Mouse (Mus musculus) kidney, embryonic 14.5 days (tissue): ENCODE measurements around the gene Lypd5. TPM values are rescaled to one million over a fixed set of nuclear protein-coding genes. Genes with fewer than 3 reads are reported as not detected.

Experiments
- ATAC-seq: fragments of 200-750 bp; cut with Nextera tagmentation; 2 replicates; pipeline ENCODE4 v1.8.0; 2017; ENCODE audit warnings: moderate number of reproducible peaks, mild to moderate bottlenecking, moderate TSS enrichment, moderate library complexity; ENCODE audit not compliant: low FRiP score, low TSS enrichment
- H3K27ac ChIP-seq: fragments of 300-500 bp; sonication (generic); 2 replicates; pipeline ENCODE4 v1.5.1; 2014; ENCODE audit warnings: low read depth, mild to moderate bottlenecking, low read length, moderate library complexity, mixed read lengths
- H3K27me3 ChIP-seq: fragments of 300-500 bp; sonication (generic); 2 replicates; pipeline ENCODE4 v1.6.1; 2014; ENCODE audit warnings: mild to moderate bottlenecking, low read length; ENCODE audit not compliant: control insufficient read depth, insufficient read depth
- H3K36me3 ChIP-seq: fragments of 300-500 bp; sonication (generic); 2 replicates; pipeline ENCODE4 v1.6.1; 2014; ENCODE audit warnings: low read length, mixed read lengths; ENCODE audit not compliant: control insufficient read depth, insufficient read depth
- H3K4me1 ChIP-seq: fragments of 300-500 bp; sonication (generic); 2 replicates; pipeline ENCODE4 v1.6.1; 2014; ENCODE audit warnings: low read length, mixed read lengths; ENCODE audit not compliant: control insufficient read depth, insufficient read depth
- H3K4me2 ChIP-seq: fragments of 300-500 bp; sonication (generic); replicated peaks from 2 replicates; pipeline ENCODE4 v1.6.1; 2014; ENCODE audit warnings: low read depth, mild to moderate bottlenecking, low read length
- H3K4me3 ChIP-seq: fragments of 300-500 bp; sonication (generic); 2 replicates; pipeline ENCODE4 v1.5.1; 2014; ENCODE audit warnings: mild to moderate bottlenecking, low read length
- H3K9ac ChIP-seq: fragments of 300-500 bp; sonication (generic); 2 replicates; pipeline ENCODE4 v1.6.1; 2014; ENCODE audit warnings: low read depth, mild to moderate bottlenecking, low read length, moderate library complexity
- H3K9me3 ChIP-seq: fragments of 300-500 bp; sonication (generic); 2 replicates; pipeline ENCODE4 v1.6.1; 2016; ENCODE audit warnings: low read length; ENCODE audit not compliant: control insufficient read depth
- WGBS: fragments of 180-500 bp; shearing (Covaris S2); extraction: QIAGEN DNeasy Blood & Tissue Kit; methylation state at CpG from one replicate; pipeline ENCODE4 v1.1.7; 2014; 5-methylcytosine and 5-hydroxymethylcytosine counted together
- polyA plus RNA-seq: library from polyadenylated mRNA; unstranded; fragments of >200 nt; fragmentation: Nextera tagmentation; extraction: Ambion mirVana; gene quantifications from 2 replicates; pipeline ENCODE4 v1.2.1, GENCODE M21; 2014

The Lypd5 gene
- polyA plus RNA-seq, 1 experiment from 2014 or later = not detected

DNA sequence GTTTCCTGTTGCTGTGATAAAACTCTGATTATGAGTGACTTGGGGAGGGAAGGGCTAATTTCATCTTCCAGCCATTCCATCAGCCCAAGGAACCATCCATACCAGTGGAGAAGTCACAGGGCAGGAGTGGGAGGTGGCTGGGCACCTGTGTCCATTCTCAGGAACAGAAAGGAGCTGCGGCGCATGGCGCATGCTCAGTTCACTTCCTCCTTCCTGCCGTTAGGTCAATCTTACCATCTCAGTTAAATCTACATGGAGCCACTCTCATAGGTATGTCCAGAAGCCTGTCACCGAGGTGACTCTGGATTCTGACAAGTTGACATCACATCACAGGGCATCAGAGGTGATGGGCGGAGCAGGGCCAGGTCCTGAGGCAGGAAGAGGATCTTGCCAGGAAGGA is 6.7 kb downstream of the Lypd5 start:
- Histone ChIP-seq H3K9ac (no peak overlapping the region), H3K4me3 (no peak overlapping the region), H3K4me1 (no peaks in the 10 kb centered on the region), H3K4me2 (no peak overlapping the region), H3K27me3 (no peaks in the 10 kb centered on the region), H3K36me3 (no peaks in the 10 kb centered on the region), H3K27ac (no peak overlapping the region), H3K9me3 (no peaks in the 10 kb centered on the region)
- no peak for ATAC-seq
- 84% methylated on average over 6 of the region's 6 CpGs for WGBS

DNA sequence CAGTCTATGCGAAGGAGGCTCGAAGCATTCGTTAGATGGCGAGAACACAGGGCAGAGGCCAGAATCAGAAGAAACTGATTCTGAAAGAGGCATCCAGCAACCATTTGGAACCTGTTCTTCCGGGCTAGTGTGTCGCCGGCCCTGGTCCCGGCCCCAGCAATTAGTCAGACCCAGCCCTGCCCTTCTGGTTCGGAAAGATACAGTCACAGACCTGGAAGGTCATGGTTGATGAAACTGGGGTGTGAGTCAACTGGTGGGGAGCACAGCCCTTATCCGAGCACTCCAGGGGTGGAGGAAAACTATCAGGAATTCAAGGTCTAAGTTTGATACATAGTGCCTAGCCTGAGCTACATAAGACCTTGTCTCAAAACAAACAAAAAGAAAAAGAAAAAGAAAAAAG is 7.1 kb downstream of the Lypd5 start:
- no peak overlapping the region for H3K27ac ChIP-seq
- peaks cover 2% of the 10 kb centered on the region; the same call in 1 of the 2 replicates for H3K9me3 ChIP-seq
- H3K9ac ChIP-seq = no peak overlapping the region
- H3K36me3 ChIP-seq = no peaks in the 10 kb centered on the region
- no peak overlapping the region for H3K4me2 ChIP-seq
- H3K4me3 ChIP-seq = no peak overlapping the region
- ATAC-seq = no peak
- no peaks in the 10 kb centered on the region for H3K4me1 ChIP-seq
- no peaks in the 10 kb centered on the region for H3K27me3 ChIP-seq
- WGBS = 79% methylated on average over 10 of the region's 10 CpGs

DNA sequence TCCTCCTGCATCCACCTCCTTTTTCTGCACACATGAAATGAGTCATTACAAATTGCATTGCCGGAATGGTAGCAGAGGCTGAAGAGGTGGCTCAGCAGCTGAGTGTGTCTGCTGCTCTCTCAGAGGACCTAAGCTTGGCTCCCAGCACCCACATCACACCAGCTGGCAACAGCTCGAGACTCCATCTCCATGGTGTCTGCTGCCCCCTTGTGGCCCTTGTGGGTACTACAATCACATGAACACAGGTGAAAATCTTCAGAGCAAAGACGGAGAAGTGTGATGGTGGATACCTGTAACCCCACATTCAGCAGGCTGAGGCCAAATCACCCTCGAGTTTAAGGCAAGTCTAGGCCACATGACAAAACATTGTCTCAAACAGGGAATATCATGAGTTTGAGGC is 8.9 kb downstream of the Lypd5 start:
- H3K27ac ChIP-seq = no peak overlapping the region
- H3K4me1 ChIP-seq = no peaks in the 10 kb centered on the region
- no peaks in the 10 kb centered on the region for H3K36me3 ChIP-seq
- no peaks in the 10 kb centered on the region for H3K27me3 ChIP-seq
- H3K4me3 ChIP-seq = no peak overlapping the region
- no peak overlapping the region for H3K4me2 ChIP-seq
- 57% methylated on average over 4 of the region's 4 CpGs for WGBS
- H3K9me3 ChIP-seq = peaks cover 3% of the 10 kb centered on the region; the same call in 1 of the 2 replicates
- H3K9ac ChIP-seq = no peak overlapping the region
- ATAC-seq = no peak

DNA sequence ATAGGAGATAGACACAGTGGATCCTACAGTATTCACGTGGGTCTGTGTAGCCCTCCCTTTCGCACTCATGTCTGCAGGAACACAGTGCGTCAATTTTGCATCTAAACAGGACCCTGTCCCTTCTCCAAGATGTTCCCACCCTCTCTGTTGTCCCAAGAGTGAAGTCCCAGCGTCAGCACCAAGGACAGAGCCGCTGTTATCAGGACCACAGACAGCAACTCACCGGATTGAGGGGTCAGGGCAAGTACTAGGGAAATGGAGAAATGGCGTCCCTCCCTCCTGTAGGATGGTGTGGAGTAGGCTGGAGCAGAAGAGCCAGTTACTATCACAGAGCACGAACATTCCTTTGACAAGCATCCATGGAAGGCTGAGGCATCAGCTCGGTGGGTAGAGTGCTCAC is 10.3 kb downstream of the Lypd5 start:
- Histone ChIP-seq H3K9me3 (peaks cover 3% of the 10 kb centered on the region; the same call in 1 of the 2 replicates), H3K4me3 (no peak overlapping the region), H3K4me2 (no peak overlapping the region), H3K9ac (no peak overlapping the region), H3K27me3 (no peaks in the 10 kb centered on the region), H3K36me3 (no peaks in the 10 kb centered on the region), H3K27ac (no peak overlapping the region), H3K4me1 (no peaks in the 10 kb centered on the region)
- WGBS = 24% methylated on average over 9 of the region's 9 CpGs
- no peak for ATAC-seq

DNA sequence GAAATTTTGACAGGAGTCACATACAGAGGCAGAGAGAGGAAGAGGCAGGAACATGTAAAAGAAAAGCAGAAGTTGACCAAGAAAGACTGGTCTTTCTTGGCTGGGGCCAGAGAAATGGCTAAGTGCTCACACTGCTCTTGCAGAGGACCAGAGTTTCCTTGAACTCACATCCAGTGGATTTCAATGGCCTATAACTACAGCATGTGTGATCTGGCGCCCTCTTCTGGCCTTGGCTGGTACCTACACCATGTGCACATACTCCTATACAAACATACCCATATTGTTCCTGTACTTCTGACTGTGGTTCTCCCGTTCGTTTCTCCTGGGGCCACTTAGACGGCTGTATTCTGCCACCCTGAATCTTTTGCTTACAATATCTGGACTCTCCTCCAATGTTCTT is 12.0 kb downstream of the Lypd5 start:
- Histone ChIP-seq H3K4me1 (no peaks in the 10 kb centered on the region), H3K36me3 (no peaks in the 10 kb centered on the region), H3K4me3 (no peak overlapping the region), H3K9ac (no peak overlapping the region), H3K27me3 (no peaks in the 10 kb centered on the region), H3K9me3 (peaks cover 3% of the 10 kb centered on the region; the same call in 1 of the 2 replicates), H3K4me2 (no peak overlapping the region), H3K27ac (no peak overlapping the region)
- no peak for ATAC-seq
- WGBS = 70% methylated on average over 4 of the region's 4 CpGs

DNA sequence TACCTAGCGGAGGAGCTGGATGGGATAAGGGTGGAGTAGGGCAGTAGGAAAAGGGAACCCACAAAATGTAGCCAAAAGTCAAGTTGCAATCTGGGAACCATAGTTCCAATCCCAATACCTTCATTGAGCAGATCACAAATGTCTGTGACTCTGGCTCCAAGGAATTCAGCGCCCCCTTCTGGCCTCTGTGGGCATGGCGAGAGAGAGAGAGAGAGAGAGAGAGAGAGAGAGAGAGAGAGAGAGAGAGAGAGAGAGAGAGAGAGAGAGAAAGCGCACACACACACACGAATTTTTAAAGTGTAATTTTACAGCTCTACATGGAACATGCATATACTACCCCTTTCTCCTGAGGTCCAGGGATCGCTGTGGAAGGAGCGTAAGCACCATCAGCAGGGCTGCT is 14.2 kb downstream of the Lypd5 start:
- Histone ChIP-seq H3K9me3 (peaks cover 3% of the 10 kb centered on the region; the same call in 1 of the 2 replicates), H3K4me1 (no peaks in the 10 kb centered on the region), H3K27ac (no peak overlapping the region), H3K9ac (no peak overlapping the region), H3K4me3 (no peak overlapping the region), H3K36me3 (no peaks in the 10 kb centered on the region), H3K27me3 (no peaks in the 10 kb centered on the region), H3K4me2 (no peak overlapping the region)
- WGBS = 22% methylated on average over 7 of the region's 7 CpGs
- ATAC-seq = no peak

DNA sequence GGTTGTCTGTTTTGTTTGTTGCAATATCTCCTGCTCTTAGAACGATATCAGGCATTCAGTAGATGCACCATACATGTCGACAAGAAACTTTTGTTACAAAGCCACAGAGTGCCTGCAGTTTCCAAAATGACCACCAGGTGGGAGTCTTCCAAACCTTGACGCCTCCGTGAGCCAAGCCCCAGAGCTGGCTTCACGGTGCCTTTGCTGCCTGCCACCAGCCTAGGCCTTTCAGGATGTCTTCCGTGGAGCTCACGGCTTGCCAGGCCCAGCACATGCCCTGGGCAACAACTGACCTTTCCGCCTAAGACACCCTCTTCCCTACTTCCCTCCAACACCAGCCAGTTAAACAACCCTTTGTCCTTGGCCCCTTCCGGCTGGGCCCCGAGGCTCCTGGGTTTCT is 15.8 kb downstream of the Lypd5 start:
- no peaks in the 10 kb centered on the region for H3K36me3 ChIP-seq
- 23% methylated on average over 10 of the region's 10 CpGs for WGBS
- no peak overlapping the region for H3K4me2 ChIP-seq
- peaks cover 3% of the 10 kb centered on the region; the same call in 1 of the 2 replicates for H3K9me3 ChIP-seq
- peak; percentile 56 for ATAC-seq
- H3K4me1 ChIP-seq = no peaks in the 10 kb centered on the region
- H3K27ac ChIP-seq = no peak overlapping the region
- H3K27me3 ChIP-seq = no peaks in the 10 kb centered on the region
- H3K4me3 ChIP-seq = no peak overlapping the region
- no peak overlapping the region for H3K9ac ChIP-seq

DNA sequence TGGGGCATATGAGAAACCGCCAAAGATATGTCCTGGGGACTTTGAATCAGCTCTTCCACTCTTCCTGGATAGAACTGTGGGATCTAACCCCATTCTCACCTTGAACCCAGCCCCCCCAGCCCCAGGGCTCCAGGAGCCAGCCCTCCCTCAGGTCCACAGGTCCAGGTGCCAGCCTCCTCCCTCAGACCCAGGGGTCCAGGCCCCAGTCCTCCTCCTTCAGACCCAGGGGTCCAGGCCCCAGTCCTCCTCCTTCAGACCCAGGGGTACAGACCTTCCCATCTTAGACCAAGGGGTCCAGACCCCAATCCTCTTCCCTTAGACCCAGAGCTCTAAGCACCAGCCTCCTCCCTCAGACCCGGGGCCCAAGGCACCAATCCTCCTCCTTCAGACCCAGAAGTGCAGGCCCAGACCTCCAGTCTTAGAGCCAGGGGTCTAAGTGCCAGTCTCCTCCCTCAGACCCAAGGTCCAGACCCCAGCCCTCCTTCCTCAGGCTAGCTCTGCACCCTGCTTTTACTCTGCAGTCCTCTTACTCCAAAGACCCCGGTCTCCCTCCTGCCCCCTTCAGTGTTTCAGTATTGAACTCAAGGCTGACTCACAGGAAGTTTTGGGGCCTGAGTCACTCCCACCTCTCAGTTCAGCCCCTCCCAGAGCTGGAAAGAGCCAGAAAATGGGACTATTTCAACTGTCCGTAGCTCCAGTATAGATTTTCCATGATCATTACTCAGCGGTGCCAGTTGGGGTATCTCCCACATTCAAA is 16.4 kb downstream of the Lypd5 start:
- Histone ChIP-seq H3K9me3 (peaks cover 3% of the 10 kb centered on the region; the same call in 1 of the 2 replicates), H3K4me1 (no peaks in the 10 kb centered on the region), H3K27me3 (no peaks in the 10 kb centered on the region), H3K9ac (no peak overlapping the region), H3K4me3 (no peak overlapping the region), H3K27ac (no peak overlapping the region), H3K4me2 (no peak overlapping the region), H3K36me3 (no peaks in the 10 kb centered on the region)
- ATAC-seq = no peak
- 78% methylated on average over 5 of the region's 5 CpGs for WGBS

DNA sequence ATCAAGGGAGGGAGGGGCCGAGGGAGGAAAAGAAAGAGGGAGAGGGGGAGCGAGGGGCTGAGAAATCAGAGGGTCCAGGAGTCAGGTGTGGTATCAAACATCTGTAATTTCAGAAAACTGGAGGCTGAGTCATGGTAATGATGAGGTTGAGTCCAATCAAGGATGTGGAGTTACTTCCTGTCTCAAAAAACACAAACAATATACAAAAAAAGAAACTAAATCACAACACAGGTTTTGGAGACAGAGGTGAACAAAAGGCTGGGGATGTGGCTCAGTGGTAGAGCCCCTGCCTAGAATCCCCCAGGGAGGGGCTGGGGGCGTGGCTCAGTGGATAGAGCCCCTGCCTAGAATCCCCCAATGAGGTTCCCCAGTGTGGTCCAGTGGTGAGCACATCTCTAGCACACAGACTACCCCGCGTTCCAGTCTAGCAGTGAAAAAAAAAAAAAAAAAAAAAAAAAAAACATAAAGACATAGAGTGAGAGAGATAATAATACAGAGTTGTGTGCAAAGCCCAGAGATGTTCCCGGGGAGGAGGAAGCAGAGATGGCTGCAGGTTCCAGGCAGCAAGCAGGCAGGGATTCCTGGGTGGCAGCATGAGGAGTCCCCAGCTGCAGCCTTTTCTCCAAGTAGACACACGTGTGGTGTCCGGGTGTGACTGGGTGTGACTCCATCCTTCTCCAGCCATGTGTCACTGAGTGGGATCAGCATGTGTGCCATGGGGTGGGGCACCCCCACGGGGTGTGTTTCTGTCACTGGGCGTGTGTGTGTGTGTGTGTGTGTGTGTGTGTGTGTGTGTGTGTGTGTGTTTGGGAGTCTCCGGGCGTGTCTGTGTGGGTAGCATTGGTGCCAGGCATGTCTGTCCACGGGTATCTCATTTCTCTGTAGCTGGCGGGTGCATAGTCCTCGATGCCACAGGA is 18.0 kb downstream of the Lypd5 start:
- no peaks in the 10 kb centered on the region for H3K36me3 ChIP-seq
- no peak overlapping the region for H3K4me3 ChIP-seq
- no peak overlapping the region for H3K27ac ChIP-seq
- no peak overlapping the region for H3K4me2 ChIP-seq
- no peaks in the 10 kb centered on the region for H3K4me1 ChIP-seq
- H3K27me3 ChIP-seq = no peaks in the 10 kb centered on the region
- 79% methylated on average over 15 of the region's 15 CpGs for WGBS
- H3K9me3 ChIP-seq = no peaks in the 10 kb centered on the region
- ATAC-seq = no peak
- H3K9ac ChIP-seq = no peak overlapping the region
